Mouse (Mus musculus) splenic B cell, adult 2 months (primary cell): ENCODE measurements around the gene Slfn14.

ENCODE experiments used
- DNase-seq: peaks from one replicate; pipeline ENCODE4 v3.0.0-alpha.2; 2011; ENCODE audit warnings: low read depth, low spot score
- H3K27me3 ChIP-seq: 2 replicates; pipeline ENCODE4 v1.6.1; 2012; ENCODE audit warnings: mild to moderate bottlenecking, low read length, moderate library complexity, mixed read lengths; ENCODE audit not compliant: control insufficient read depth, poor library complexity, insufficient read depth, severe bottlenecking
- H3K36me3 ChIP-seq: 2 replicates; pipeline ENCODE4 v1.6.1; 2012; ENCODE audit warnings: mild to moderate bottlenecking, low read length, moderate library complexity, mixed read lengths; ENCODE audit not compliant: control insufficient read depth, poor library complexity, insufficient read depth, severe bottlenecking

Gene Slfn14

DNA sequence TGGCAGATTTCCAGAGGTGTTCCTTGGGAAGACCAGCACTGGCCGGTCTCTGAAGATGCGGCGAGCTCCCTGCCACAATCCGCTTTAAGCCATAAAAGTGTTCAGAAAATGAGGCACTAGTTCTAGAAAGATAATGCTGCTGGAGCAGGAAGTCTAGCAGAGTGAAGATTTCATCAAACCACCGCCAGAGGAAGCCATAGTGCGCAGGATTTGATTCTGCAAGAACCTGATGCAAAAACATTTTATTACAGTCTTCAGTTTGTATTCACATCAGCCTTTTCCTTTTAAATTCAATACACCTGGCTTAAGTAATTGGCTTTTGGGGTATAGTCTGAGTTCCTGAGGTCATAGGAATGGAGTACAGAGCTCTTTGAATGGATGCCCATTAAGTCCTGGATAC is 11.3 kb upstream of the Slfn14 start:
- Histone ChIP-seq H3K27me3 (no peaks in the 10 kb centered on the region), H3K36me3 (peaks cover 6% of the 10 kb centered on the region; the same call in 1 of the 2 replicates)
- DNase-seq, result no peak

DNA sequence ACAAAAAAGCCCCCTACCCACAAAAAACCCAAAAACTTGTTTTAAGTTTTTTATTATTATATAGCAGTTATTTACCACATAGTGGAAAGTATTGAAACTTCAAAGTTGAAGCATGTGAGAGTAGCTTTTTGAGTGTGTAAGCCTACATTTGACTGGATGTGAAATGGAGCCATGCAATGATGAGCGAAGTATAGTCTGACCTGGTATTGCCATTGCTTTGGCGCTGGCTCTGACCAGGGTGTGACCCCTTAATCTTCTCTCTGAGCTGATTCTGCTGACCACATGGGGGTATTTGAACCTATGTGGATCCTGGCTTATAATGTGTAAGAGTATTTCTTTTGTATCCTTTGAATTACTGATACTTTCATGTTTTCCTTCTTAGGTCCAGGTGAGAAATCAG is 7.6 kb upstream of the Slfn14 start:
- Histone ChIP-seq H3K36me3 (peaks cover 6% of the 10 kb centered on the region; the same call in 1 of the 2 replicates), H3K27me3 (no peaks in the 10 kb centered on the region)
- DNase-seq, result no peak

DNA sequence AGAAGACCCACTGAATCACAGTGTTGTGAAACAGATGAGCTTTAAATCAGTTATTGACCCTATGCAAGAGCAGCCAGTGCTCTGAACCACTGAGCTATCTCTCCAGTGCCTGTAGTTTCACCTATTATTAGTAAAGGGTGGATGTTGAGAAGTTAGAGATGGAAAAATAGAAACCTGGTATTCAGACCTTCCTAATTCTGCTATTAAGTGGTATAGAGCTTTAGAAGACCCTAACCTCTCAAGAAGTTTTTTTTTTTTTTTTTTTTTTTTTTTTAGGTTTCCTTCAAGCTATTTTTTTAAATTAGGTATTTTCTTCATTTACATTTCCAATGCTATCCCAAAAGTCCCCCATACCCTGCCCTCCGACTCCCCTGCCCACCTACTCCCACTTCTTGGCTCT is 6.7 kb upstream of the Slfn14 start:
- DNase-seq, result no peak
- Histone ChIP-seq H3K36me3 (peaks cover 6% of the 10 kb centered on the region; the same call in 1 of the 2 replicates), H3K27me3 (no peaks in the 10 kb centered on the region)

DNA sequence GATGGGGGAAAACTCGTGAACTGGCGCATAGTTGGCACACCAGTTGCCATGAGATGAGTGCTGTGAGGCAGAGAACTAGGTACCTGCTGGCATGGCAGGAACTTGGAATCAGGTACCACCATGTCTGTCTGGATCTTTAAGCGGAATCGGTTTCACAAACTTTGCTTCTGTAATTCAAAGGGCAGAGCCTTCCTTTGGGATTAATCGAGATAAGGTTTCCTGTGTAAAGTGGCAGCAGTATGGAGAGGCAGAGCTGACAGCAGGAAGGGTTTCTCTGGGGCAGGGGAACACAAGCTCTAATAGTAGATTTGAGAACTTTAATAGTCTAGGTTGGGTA is 5.7 kb upstream of the Slfn14 start:
- no peak for DNase-seq
- Histone ChIP-seq H3K36me3 (peaks cover 6% of the 10 kb centered on the region; the same call in 1 of the 2 replicates), H3K27me3 (no peaks in the 10 kb centered on the region)

DNA sequence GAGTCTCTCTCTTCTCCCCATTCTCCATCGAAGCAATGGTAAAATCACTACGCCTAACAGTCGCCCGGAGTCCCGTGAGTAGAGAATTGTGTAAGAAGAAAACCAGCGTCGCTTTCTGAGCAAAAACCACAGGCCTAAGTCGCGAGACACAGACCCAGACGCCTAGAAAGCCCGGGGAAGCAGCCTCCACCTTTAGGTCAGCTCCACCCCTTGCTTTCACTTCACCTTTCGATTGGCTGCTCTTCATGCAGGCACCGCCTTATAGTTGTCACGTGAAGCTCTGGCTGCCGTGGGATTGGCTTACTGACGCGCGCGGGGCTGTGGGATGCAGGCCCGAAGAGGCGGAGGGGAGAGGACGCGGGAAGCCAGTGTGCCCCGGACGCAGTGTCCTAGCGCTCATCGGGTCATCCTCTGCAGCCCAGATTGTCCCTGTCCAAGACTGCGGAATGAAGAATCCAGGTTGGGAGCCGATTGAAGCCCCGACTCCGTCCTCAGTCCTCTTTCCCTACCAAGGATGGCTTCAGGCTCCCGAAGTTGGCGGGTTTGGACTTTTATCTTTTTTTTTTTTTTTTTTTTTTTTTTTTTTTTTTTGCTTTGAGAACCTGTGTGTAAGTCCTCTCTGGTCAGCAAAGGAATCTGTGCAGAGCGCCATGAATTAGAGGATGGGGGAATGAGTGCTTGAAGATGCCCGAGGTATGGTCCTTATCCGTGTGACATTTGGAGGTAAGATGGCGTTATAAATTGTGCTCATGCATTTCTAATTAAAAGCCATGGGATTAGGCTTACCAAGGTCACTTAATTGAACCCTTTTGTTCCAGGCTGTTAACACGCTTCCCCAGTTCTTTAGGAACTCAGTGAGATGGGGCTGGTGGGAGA is 5.1 kb upstream of the Slfn14 start:
- Histone ChIP-seq H3K36me3 (peaks cover 6% of the 10 kb centered on the region; the same call in 1 of the 2 replicates), H3K27me3 (no peaks in the 10 kb centered on the region)
- peak; percentile 97 for DNase-seq

DNA sequence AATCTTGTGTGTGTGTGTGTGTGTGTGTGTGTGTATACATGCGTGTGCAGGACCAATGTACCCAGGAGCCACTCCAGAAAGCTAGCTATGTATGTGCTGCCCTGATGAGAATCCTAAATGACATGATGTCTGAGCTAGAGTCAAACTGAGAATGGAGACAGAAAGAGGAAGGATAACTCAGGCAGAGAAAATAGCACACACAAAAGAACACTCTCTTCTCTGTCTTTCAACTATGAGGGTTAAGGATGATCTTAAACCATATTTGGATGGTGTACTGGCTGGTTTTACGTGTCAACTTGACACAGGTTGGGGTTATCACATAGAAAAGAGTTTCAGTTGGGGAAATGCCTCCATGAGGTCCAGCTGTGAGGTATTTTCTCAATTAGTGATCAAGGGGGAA is 3.1 kb upstream of the Slfn14 start:
- Histone ChIP-seq H3K27me3 (no peaks in the 10 kb centered on the region), H3K36me3 (peaks cover under 1% of the 10 kb centered on the region; the same call in 1 of the 2 replicates)
- peak; percentile 33 for DNase-seq

DNA sequence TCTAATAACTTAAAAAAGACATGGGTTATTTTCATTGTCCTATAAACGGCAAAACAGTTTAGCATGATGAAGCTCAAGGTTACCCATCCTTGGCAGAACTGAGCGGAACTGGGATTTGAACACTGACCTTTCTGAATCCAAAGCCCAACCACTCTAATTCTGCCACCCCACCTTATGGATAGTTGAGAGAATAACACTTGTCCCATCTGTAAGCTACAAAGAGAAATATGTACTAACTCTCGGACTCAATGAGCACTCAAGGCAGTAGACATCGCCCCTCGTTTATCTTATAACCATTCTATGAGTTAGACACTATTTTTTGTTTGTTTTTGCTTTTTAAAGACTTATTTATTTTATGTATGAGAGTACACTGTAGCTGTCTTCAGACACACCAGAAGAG is 2.5 kb upstream of the Slfn14 start:
- DNase-seq, result no peak
- no peaks in the 10 kb centered on the region for H3K36me3 ChIP-seq
- H3K27me3 ChIP-seq, result no peaks in the 10 kb centered on the region

DNA sequence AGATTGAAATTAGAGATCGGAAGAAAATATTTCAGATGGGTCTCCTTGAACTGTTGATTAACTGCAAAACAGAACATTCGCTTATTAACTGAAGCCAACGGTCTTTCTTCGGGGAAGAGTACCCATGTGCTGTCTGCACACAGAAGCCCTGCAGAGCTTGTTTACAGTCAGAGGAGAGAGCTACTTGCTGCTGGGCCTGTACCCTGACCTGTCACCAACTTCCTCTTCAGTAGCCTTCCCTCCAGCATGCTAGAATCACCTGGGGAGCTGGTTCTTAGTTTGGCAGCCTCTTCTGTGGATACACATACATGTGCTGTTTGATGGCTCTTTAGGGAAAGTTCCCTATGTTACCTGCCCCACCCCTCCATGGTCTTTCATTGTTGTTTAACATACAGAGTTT is 899 bp downstream of the Slfn14 start:
- Histone ChIP-seq H3K36me3 (no peaks in the 10 kb centered on the region), H3K27me3 (no peaks in the 10 kb centered on the region)
- no peak for DNase-seq

DNA sequence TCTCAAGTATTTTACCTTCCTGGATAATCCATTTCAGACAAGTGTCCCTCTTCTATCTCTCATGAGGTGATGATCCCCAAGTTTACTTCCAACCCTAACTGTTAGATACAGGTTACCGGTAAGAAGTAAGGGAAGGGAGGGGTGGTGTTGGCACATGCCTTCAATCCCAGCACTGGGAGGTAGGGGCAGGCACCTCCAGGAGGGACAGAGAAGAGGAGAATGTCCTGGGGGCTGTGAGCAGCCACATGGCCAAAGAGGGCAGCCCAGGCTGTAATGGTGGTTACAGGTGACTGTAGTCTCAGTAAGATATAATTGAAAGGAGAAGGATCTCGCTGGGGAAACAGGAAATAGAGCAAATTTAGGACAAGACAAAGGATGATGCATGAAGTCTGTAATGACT is 4.4 kb downstream of the Slfn14 start:
- H3K27me3 ChIP-seq, result no peaks in the 10 kb centered on the region
- no peaks in the 10 kb centered on the region for H3K36me3 ChIP-seq
- no peak for DNase-seq

DNA sequence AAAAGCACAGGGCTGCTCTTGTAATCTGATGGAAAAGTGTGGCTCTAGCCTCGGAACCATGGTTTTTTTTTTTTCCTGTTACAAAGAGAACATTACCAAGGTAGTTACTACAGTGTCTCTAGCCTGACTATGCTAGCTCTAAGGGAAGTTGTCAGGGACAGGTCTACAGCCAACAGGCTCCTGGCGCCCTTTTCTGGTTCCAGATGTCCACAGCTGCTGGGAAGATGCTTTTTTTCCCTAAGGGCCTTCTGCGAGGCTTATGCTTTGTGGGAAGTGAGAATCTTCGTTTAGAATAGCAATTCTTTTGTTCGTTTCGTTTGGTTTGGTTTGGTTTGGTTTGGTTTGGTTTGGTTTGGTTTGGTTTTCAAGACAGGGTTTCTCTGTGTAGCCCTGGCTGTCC is 6.8 kb downstream of the Slfn14 start:
- Histone ChIP-seq H3K27me3 (no peaks in the 10 kb centered on the region), H3K36me3 (no peaks in the 10 kb centered on the region)
- no peak for DNase-seq

DNA sequence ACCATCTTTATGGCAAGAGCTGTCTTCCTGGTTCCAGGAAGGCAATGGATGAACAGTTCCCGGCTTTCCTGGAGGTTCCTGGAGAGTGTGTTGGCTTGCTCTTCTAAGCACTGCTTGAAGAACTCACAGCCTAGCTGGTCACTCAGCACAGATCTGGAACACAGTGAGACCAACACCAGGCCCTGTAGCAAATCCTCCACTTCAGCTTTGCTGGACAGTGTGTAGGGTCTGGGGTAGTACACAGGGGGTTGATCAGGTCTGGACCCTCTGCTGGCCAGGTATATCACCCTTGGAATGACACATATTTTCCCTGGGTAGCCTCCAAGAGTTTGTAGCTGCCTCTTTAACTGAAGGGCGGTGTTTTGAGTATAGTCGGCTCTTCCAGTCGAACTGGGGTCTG is 7.5 kb downstream of the Slfn14 start:
- no peak for DNase-seq
- Histone ChIP-seq H3K36me3 (no peaks in the 10 kb centered on the region), H3K27me3 (no peaks in the 10 kb centered on the region)

DNA sequence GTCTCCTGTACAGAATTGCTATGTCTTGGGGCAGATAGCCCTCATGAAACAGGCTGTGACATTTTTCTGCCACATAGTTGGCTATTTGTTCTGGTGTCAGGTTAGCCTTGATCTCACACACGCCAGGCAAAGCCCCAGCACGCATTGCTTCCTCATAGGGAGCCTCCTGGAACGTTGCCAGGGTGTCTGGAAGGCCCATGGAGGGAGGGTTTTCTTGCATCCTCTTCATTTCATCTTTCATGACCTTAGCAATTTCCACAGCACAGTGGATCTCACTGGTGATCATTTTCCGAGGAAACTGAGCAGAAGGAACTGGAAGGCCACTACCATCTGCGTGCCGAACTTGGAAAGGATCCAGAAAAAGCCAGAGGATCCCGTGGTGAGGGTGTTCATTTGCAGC is 10.3 kb downstream of the Slfn14 start:
- H3K36me3 ChIP-seq, result no peaks in the 10 kb centered on the region
- no peaks in the 10 kb centered on the region for H3K27me3 ChIP-seq
- DNase-seq, result no peak

DNA sequence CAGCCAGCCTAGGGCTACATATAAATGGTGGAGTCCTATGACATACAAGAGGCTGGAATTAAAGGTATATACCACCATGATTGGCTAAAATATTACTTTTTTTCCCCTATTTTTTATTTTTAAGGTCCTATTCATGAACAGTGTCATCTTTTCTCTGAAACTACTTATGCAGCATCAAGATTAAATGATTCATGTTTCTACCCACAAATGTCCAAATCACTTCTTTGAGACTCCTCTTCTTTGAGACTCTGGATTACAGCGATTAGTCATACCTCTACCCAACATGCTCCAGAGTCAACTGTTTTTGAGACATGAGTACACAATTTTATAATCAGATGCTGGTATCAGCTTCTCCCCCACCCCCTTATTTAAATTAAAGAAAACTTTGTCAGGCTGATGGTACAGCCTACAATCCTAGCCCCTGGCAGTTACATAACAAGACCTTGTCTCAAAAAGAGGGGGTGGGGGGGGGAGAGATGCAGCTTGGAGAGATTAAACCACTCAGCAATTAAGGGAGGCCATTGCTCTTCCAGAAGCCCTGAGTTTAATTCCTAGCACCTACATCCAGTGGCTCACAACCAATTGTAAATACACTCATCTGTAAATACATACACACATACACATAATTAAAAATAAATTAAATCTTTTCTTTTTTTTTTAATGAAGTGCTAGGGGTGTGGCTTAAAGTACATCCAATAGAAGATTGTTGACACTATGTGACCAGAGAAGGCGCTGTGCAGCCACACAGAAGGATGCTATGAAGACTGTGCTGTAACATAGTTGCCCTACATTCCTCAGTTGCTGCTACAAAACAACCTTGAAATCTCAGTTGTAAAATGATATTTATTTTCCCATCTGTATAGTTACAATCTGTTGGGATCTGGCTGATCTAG is 14.3 kb downstream of the Slfn14 start:
- no peaks in the 10 kb centered on the region for H3K36me3 ChIP-seq
- DNase-seq, result peak; percentile 76
- H3K27me3 ChIP-seq, result no peaks in the 10 kb centered on the region

DNA sequence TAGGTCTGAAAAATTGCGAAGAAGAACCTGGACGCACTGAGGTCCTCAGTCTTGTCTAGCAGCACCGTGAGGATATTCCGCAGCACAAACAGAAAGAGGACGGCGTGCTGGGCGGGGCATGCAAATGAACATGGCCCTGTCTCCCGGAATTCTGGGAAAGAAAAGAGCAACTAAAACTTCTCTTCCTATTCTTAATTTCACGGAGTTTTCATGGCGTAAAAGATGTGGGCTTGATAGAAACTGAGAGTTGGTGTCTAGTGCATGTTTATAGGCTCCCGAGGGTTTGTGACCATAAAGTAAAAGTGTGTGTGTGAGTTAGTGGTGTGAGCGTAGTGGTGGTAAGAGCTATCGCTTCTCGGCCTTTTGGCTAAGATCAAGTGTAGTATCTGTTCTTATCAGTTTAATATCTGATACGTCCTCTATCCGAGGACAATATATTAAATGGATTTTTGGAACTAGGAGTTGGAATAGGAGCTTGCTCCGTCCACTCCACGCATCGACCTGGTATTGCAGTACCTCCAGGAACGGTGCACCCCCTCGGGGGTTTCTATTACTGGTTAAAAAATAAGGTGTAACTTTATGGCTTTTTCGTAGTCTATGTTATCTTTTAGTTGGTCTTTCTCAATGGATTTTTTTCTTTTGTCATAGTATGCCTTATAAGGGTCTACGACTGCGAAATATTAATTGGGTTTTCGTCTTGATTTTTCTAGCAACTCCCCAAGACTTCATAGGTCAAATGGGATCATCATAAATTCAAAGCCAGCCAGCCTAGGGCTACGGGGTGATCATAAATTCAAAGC is 15.2 kb downstream of the Slfn14 start:
- peak; percentile 91 for DNase-seq
- no peaks in the 10 kb centered on the region for H3K36me3 ChIP-seq
- H3K27me3 ChIP-seq, result no peaks in the 10 kb centered on the region

DNA sequence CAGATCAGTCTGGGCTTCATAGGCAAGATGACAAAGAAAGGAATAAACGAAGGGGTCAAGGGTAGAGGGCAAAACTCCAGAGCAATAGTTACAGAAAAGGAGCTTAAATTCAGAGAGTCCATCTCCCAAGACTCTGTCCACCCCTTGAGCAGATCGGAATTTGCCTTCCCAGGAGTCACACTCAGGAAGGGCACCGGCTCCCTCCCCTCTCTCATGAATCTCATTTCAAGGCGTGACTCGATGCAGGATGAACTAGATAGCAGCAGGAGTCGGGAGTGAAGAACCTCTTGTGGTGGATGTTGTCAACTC is 15.7 kb downstream of the Slfn14 start:
- no peaks in the 10 kb centered on the region for H3K36me3 ChIP-seq
- H3K27me3 ChIP-seq, result no peaks in the 10 kb centered on the region
- no peak for DNase-seq
